Mouse (Mus musculus) ES-E14 (cell line): ENCODE measurements around the gene Fam135a. TPM values are rescaled to one million over a fixed set of nuclear protein-coding genes. Genes with fewer than 3 reads are reported as not detected.

Experiments
- DNase-seq: peaks from one replicate; pipeline ENCODE4 v3.0.0-alpha.2; 2013; ENCODE audit warnings: low read depth, low spot score
- H3K27ac ChIP-seq: 2 replicates; pipeline ENCODE4 v1.5.1; 2012; ENCODE audit warnings: low read depth, mild to moderate bottlenecking, low read length, moderate library complexity, mixed read lengths; ENCODE audit not compliant: poor library complexity, insufficient read depth, severe bottlenecking
- H3K36me3 ChIP-seq: 2 replicates; pipeline ENCODE4 v1.6.1; 2012; ENCODE audit warnings: mild to moderate bottlenecking, low read length, moderate library complexity, mixed read lengths; ENCODE audit not compliant: control insufficient read depth, poor library complexity, insufficient read depth, severe bottlenecking
- H3K4me1 ChIP-seq, 2 experiments: fragments of 150-350 bp in 1 of 2; sonication (generic) in 1 of 2; 2 replicates each; pipeline ENCODE4 v1.6.1; 2012; ENCODE audit warnings: low read length in 2 of 2, mild to moderate bottlenecking in 1 of 2, mixed read lengths in 1 of 2; ENCODE audit not compliant: control insufficient read depth in 2 of 2, insufficient read depth in 2 of 2, poor library complexity in 1 of 2
- H3K4me3 ChIP-seq, 2 experiments: fragments of 150-350 bp in 1 of 2; sonication (generic) in 1 of 2; 2 replicates each; pipeline ENCODE4 v1.5.1; 2012; ENCODE audit warnings: low read length in 2 of 2, low read depth in 1 of 2, mild to moderate bottlenecking in 1 of 2, mixed read lengths in 1 of 2; ENCODE audit not compliant: insufficient read depth in 1 of 2, poor library complexity in 1 of 2, severe bottlenecking in 1 of 2
- H3K9ac ChIP-seq: 2 replicates; pipeline ENCODE4 v1.6.1; 2012; ENCODE audit warnings: low read depth, mild to moderate bottlenecking, low read length, mixed read lengths; ENCODE audit not compliant: poor library complexity, insufficient read depth, severe bottlenecking
- H3K9me3 ChIP-seq: fragments of 150-350 bp; sonication (generic); 2 replicates; pipeline ENCODE4 v1.6.1; 2012; ENCODE audit warnings: low read depth, mild to moderate bottlenecking, low read length; ENCODE audit not compliant: control insufficient read depth, insufficient read depth
- CHD2 ChIP-seq: IDR thresholded peaks from 2 replicates; pipeline ENCODE4 v1.6.1; 2014; ENCODE audit warnings: mild to moderate bottlenecking, low read depth, low read length, inconsistent platforms
- HCFC1 ChIP-seq: IDR thresholded peaks from 2 replicates; pipeline ENCODE4 v1.6.1; 2012; ENCODE audit warnings: low read length, inconsistent platforms, borderline replicate concordance; ENCODE audit not compliant: insufficient read depth
- MAFK ChIP-seq: IDR thresholded peaks from 2 replicates; pipeline ENCODE4 v1.6.1; 2014; ENCODE audit warnings: mild to moderate bottlenecking, low read depth, low read length, inconsistent platforms; ENCODE audit not compliant: insufficient read depth
- ZC3H11A ChIP-seq: IDR thresholded peaks from 2 replicates; pipeline ENCODE4 v1.6.1; 2012; ENCODE audit warnings: low read depth, mild to moderate bottlenecking, inconsistent platforms, low read length, borderline replicate concordance
- ZNF384 ChIP-seq: IDR thresholded peaks from 2 replicates; pipeline ENCODE4 v1.6.1; 2012; ENCODE audit warnings: low read depth, low read length, inconsistent platforms
- in situ Hi-C, 2 experiments: fragments of 600-800 bp; cut with MboI; formaldehyde crosslinking; loops; one replicate each; pipeline ENCODE4 v1.15.1; 2025; ENCODE audit warnings: low sequenced_read_pairs in 2 of 2, inconsistent platforms in 1 of 2; ENCODE audit not compliant: unreplicated experiment in 2 of 2
- total RNA-seq: library from RNA; depleted of rRNA; stranded (reverse); fragments of 300-350 nt; gene quantifications from 2 replicates; pipeline ENCODE4 v1.2.3, GENCODE M21; 2012; rRNA removed

Gene Fam135a
- total RNA-seq, 1 experiment, result 13.7 TPM

DNA sequence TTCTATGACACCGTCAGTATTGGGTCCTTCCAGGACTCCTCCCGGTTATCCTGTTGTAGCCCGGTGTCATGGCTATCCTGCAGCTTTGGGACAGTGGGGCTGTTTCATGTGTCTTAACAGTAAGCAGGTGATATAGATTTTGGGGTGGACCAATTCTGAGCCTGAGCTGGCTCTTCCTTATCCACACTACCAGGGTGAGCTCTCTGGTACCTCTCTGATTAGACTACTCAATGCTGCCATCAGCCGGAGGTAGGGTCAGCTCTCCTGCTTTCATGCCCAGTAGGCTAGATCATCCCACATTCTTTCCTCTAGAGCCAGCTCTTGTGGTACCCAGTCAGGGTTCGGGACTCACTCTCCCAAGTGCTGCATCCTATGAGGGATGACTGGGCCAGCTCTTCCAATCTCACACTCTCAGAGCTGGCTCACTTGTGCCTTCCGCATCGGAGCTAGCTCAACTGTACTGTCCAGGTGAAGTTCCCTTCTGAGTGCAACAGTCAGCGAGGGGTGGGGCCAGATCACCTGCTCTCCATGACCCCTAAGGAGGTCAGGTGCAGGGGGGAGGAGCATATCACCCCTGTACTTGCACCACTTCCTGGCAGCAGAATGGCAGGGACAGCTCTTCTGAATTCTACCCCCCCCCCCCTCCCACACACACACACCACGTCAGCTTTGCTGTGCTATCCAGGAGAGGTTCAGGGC lies 132.0 kb downstream of the Fam135a start:
- H3K36me3 ChIP-seq, result no peaks in the 10 kb centered on the region
- peak overlapping the region; percentile 31; the same call in 1 of the 2 replicates for H3K9ac ChIP-seq
- DNase-seq, result no peak
- no peaks in the 10 kb centered on the region for H3K9me3 ChIP-seq
- no peak overlapping the region; the same call in 1 of the 2 replicates for H3K27ac ChIP-seq
- in situ Hi-C loops, result no loop called here
- peak overlapping the region; percentile 15 to 16; a peak in 3 of 4 replicates for H3K4me3 ChIP-seq
- H3K4me1 ChIP-seq, result peaks cover 2 to 32% of the 10 kb centered on the region in 2 experiments; a peak in 2 of 4 replicates
- TF ChIP-seq CHD2 (no peak), HCFC1 (no peak), MAFK (no peak), ZNF384 (no peak), ZC3H11A (no peak)

DNA sequence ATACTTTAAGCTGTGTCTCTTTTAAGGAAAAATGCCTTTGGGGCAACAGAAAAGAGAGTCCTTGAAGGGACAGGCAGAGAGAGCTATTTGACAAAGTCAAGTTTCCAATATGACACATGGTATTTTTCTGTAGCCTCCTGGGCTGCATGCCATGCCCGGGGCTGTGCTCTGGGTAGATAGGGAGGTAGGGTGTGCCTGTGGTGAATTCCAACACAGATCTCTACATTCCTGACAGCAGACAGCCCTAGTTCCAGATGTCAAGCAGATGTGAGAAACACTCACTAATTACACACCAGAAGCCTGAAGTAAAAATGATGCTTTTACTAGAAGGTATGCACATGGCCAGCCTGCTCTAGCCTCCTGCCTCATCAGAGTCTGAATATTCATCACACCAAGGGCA lies 133.9 kb downstream of the Fam135a start:
- Histone ChIP-seq H3K4me3 (no peak overlapping the region), H3K4me1 (peaks cover 0 to 27% of the 10 kb centered on the region in 2 experiments; a peak in 2 of 4 replicates), H3K9ac (no peak overlapping the region), H3K9me3 (no peaks in the 10 kb centered on the region), H3K36me3 (no peaks in the 10 kb centered on the region), H3K27ac (no peak overlapping the region)
- DNase-seq, result no peak
- in situ Hi-C loops, result no loop called here
- no peak for TF ChIP-seq HCFC1
- TF ChIP-seq CHD2, result no peak
- no peak for TF ChIP-seq MAFK

Other genes with a start within 250 kb of the Fam135a start
- gene Smap1, start 178.0 kb downstream of the Fam135a start, total RNA-seq, result 36.3 and 41.3 TPM in 2 replicates
- gene Sdhaf4, start 94.7 kb downstream of the Fam135a start, total RNA-seq, result 18.2 and 21.0 TPM in 2 replicates
- 0.13 TPM in 1 of 2 replicates, not detected in the other for gene Col9a1, start 77.3 kb upstream of the Fam135a start, total RNA-seq